Mouse (Mus musculus): Measurements from ENCODE around the gene Pou2f3.
A peak's percentile ranks its signal among the peaks of the same experiment; 100 is the strongest.

Pou2f3 gene

GRCm38 (mm10) chr9:43110286-43110980, 99.7 kb downstream of the Pou2f3 start:
- DNase-seq (ENCODE audit: low spot score in 2 of 2) = no peak

- no peak for DNase-seq (ENCODE audit: low spot score in 2 of 2)
Observed at GRCm38 (mm10) chr9:43109125-43109524, 101.0 kb downstream of the Pou2f3 start.

GRCm38 (mm10) chr9:43108721-43109120, 101.4 kb downstream of the Pou2f3 start:
- no peak for DNase-seq (ENCODE audit: low spot score in 2 of 2)

DNA sequence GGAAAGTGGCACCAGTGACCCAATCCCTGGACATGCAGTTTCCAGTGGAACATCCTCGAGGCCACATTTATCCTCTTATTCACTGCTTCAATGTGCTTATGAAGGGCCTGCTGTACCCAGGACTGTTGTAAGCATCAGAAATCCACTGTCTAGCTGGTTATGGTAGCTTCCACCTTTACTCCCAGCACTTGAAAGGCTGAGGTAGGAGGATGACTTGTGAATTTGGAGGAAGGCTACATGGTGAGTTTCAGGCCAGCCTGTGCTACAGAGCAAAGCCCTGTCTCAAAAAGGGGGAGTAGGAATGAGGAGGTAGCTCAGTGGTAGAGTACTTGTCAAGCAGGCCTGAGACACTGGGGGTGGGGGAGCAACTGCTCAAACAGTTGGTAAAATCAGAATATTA, 102.1 kb downstream of the Pou2f3 start:
- DNase-seq (ENCODE audit: low spot score in 2 of 2) = no peak

DNA sequence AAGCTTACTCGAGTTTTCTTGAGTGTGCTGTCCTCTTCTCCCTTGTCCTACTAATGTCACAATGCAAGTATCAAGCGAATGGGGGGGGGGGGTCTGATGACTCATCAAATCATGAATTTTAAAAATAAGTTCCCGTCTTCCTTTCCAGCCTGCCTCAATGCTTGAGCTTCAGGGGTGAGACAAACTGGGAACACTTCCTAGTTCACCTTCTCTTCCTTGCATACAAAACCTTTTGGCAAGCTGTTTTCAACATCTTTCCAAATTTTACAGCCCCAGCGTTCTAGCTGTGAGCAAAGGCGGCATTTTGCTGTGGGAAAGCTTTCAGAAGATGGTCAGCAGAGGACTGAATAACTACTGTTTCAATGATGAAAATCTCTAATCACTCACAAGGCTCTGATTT, 102.6 kb downstream of the Pou2f3 start:
- no peak for DNase-seq (ENCODE audit: low spot score in 2 of 2)

GRCm38 (mm10) chr9:43107187-43107517, 103.0 kb downstream of the Pou2f3 start, which contains the start of gene Arhgef12:
Gene Arhgef12 (minus strand): TSS chr9:43107239.
- no peak for DNase-seq (ENCODE audit: low spot score in 2 of 2)

DNA sequence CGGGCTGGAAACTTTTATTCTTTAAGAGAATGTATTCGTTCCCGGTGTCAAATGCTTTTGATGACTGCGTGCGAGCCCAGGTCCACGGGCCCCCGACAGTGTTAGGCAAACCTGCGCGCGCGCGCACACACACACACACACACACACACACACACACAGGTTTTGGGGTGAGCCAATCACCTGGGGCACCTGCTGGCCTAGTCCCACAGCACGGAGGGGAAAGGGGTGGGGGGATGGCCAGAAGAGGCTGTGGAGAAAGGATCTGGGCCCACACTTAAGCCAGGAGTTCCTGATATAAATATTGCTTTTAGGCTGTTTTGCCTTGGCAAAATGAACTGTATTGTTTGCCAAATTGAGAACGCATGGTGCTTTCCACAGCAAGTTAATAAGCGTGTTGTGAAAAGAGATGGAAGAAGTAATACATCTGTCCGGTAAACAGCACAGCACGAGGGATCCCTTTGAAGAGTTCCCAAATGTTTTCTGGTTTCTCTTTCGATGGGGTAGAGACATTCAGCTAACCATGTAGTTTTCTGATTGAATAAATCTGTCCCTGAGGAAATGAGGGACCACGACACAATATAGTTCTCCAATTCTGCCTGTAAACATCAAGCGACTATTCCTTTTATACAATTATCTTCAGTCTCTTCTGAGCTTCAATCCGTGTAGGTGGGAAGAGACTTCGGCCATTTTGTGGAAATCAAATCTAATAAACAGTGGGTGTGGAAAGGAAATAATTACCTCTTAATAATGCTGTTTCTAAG, 103.6 kb downstream of the Pou2f3 start:
- DNase-seq (ENCODE audit: low spot score in 2 of 2) = peak; percentile 13 to 28

- DNase-seq (ENCODE audit: low spot score in 2 of 2) = peak; percentile 68 to 70
Observed at GRCm38 (mm10) chr9:43105664-43106361, 104.4 kb downstream of the Pou2f3 start.

GRCm38 (mm10) chr9:43104873-43105663, 105.1 kb downstream of the Pou2f3 start:
- DNase-seq (ENCODE audit: low spot score in 2 of 2) = peak in 1 of 2 experiments; percentile 30

DNA sequence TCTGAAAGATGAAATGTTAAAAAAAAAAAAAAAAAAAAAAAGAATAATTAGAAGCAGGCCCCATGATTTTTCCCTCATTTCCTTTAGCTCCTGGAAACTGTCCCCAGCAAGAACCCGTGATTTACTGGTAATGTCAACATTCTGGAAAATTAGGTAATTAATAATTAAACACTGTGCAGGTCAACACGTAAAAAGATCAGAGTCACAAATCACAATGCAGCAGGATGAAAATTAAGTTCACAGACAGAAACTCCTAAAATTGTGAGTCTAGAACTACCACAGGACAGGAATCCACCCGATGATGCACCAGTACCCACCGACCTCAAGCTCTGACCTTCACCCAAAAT, 105.7 kb downstream of the Pou2f3 start:
- no peak for DNase-seq (ENCODE audit: low spot score in 2 of 2)

GRCm38 (mm10) chr9:43103675-43104299, 106.4 kb downstream of the Pou2f3 start:
- peak in 1 of 2 experiments; percentile 8 for DNase-seq (ENCODE audit: low spot score in 2 of 2)

DNA sequence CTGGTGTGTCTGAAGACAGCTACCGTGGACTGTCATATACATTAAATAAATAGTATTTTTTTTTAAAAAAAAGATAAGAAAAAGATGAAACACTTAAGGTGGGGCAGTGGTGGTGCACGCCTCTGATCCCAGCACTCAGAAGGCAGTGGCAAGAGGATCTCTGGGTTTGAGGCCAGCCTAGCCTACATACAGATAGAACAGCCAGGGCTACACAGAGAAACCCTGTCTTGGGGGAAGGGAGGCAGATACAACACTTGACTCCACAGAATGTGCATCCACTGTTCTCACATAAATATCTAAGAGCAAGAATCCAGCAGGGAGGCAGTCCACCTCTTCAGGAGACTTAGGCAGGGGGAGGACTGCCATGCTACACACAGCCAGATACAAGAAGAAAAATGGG, 107.2 kb downstream of the Pou2f3 start:
- peak in 1 of 2 experiments; percentile 27 for DNase-seq (ENCODE audit: low spot score in 2 of 2)

- peak; percentile 51 to 74 for DNase-seq (ENCODE audit: low spot score in 2 of 2)
Observed at GRCm38 (mm10) chr9:43101936-43102595, 108.1 kb downstream of the Pou2f3 start.

GRCm38 (mm10) chr9:43098922-43099321, 111.2 kb downstream of the Pou2f3 start:
- no peak for DNase-seq (ENCODE audit: low spot score in 2 of 2)

DNA sequence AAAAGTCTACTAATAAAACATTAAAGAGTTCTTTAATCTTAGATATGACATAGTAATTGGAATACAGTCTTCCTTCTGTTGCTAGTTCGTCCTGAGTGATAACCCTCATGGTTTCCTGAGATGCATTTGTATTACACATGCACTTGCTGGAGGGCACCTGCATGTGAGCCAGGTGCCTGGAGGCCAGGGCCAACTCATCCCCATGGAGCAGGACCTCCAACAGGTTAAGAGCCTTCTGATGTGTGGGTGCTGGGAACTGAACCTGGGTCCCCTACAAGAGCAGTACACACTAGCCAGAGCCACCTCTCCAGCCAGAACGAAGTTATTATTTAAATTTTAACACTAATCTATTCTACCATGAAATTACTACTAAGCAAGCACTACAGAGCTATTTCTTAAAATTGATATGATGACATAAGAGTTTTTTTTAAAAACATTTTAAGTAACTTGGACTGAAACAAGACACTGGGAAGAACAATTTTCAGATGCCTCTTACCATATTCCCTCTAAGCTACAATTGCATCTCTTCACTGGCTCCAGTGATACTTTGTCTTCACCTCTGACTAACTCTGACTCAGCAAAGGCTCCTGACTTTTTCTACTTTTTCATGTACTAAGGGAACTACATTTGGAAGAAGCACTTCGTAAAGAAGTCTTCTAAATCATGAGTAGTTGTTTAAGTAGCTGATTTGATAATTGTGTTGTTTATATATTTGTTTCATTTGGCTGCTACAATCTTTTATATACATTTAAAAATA, 112.2 kb downstream of the Pou2f3 start:
- no peak for DNase-seq (ENCODE audit: low spot score in 2 of 2)

- DNase-seq (ENCODE audit: low spot score in 2 of 2) = peak; percentile 64 to 68
Observed at GRCm38 (mm10) chr9:43096337-43096736, 113.8 kb downstream of the Pou2f3 start.

DNA sequence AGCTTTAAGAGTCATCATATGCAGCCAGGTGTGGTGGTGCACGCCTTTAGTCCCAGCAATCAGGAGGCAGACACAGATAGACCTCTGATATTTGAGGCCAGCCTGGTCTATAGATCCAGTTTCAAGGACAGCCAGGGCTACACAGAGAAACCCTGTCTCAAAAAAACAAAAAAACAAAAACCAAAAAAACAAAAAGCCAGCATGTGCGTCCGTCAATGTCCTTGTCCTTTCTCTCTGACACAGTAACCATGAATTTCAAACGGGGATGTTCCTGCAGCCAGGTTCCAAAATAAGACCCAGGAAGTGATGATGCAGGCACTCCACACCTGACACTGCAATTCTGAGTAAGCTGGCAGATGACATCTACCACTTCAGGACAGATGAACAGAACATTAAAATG, 115.3 kb downstream of the Pou2f3 start:
- no peak for DNase-seq (ENCODE audit: low spot score in 2 of 2)

DNA sequence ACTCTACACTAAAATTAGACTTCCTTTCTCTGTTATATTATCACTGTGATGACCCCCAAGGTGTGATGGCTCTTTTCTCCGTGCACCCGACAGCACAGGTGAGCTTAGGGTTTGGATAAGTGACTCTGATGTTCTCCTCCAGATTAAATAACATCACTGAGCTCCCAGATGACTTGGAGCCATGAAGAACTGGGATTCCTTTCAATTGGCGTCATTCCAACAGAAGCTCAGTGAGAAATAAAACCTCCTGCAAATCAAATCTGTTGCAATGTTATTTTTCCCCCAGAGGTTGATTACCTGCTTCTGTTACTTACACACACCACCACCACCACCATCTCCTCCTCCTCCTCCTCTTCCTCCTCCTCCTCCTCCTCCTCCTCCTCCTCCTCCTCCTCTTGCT, 116.4 kb downstream of the Pou2f3 start:
- no peak for DNase-seq (ENCODE audit: low spot score in 2 of 2)

GRCm38 (mm10) chr9:43085686-43086285, 124.4 kb downstream of the Pou2f3 start:
- no peak for DNase-seq (ENCODE audit: low spot score in 2 of 2)
